Mouse (Mus musculus): ENCODE measurements at regions not wholly inside any gene's neighbourhood (a gene's known extent, or its start where the extent isn't known, plus 50 kb on each side); places are given as distances from the start of the nearest gene placed in this dataset.
A peak's percentile ranks its signal among the peaks of the same experiment; 100 is the strongest.

- Histone ChIP-seq H3K4me2 (ENCODE audit: low read depth) (no peak overlapping the region), H3K9ac (no peak overlapping the region), H3K27me3 (ENCODE audit: insufficient read depth, low read length) (no peaks in the 10 kb centered on the region), H3K4me1 (ENCODE audit: insufficient read depth) (no peaks in the 10 kb centered on the region), H3K4me3 (ENCODE audit: low read depth, low read length) (no peak overlapping the region), H3K9me3 (ENCODE audit: low read length) (no peaks in the 10 kb centered on the region), H3K27ac (ENCODE audit: low read depth, low read length) (no peak overlapping the region), H3K36me3 (ENCODE audit: insufficient read depth) (no peaks in the 10 kb centered on the region)
- ATAC-seq = no peak
- 44% methylated on average over 2 of the region's 2 CpGs for WGBS
- no peak for DNase-seq
- TF ChIP-seq CTCF (IDR thresholded peaks at IDR 0.05; ENCODE audit: low read depth) = no peak
Observed at GRCm38 (mm10) chr6:105389192-105389591, 288.3 kb upstream of the Cntn4 start.

GRCm38 (mm10) chr6:105398315-105398714 is 279.1 kb upstream of the Cntn4 start:
- peak; percentile 35 for TF ChIP-seq CTCF (IDR thresholded peaks at IDR 0.05; ENCODE audit: low read depth)
- no peak overlapping the region for H3K27ac ChIP-seq (ENCODE audit: low read depth, low read length)
- DNase-seq (no peak), ATAC-seq (no peak)
- no peaks in the 10 kb centered on the region for H3K9me3 ChIP-seq (ENCODE audit: low read length)
- no peak overlapping the region for H3K4me3 ChIP-seq (ENCODE audit: low read depth, low read length)
- 89% methylated on average over 2 of the region's 2 CpGs for WGBS
- no peaks in the 10 kb centered on the region for H3K36me3 ChIP-seq (ENCODE audit: insufficient read depth)
- H3K4me1 ChIP-seq (ENCODE audit: insufficient read depth) = no peaks in the 10 kb centered on the region
- no peaks in the 10 kb centered on the region for H3K27me3 ChIP-seq (ENCODE audit: insufficient read depth, low read length)
- no peak overlapping the region for H3K9ac ChIP-seq
- no peak overlapping the region for H3K4me2 ChIP-seq (ENCODE audit: low read depth)

GRCm38 (mm10) chr6:105417551-105417950 is 259.9 kb upstream of the Cntn4 start:
- no peaks in the 10 kb centered on the region for H3K9me3 ChIP-seq (ENCODE audit: low read length)
- DNase-seq (no peak), ATAC-seq (no peak)
- no peaks in the 10 kb centered on the region for H3K4me1 ChIP-seq (ENCODE audit: insufficient read depth)
- TF ChIP-seq CTCF (IDR thresholded peaks at IDR 0.05; ENCODE audit: low read depth) = no peak
- no peaks in the 10 kb centered on the region for H3K27me3 ChIP-seq (ENCODE audit: insufficient read depth, low read length)
- no peak overlapping the region for H3K27ac ChIP-seq (ENCODE audit: low read depth, low read length)
- no peak overlapping the region for H3K4me2 ChIP-seq (ENCODE audit: low read depth)
- WGBS = 55% methylated on average over 3 of the region's 3 CpGs
- no peak overlapping the region for H3K4me3 ChIP-seq (ENCODE audit: low read depth, low read length)
- H3K9ac ChIP-seq = no peak overlapping the region
- no peaks in the 10 kb centered on the region for H3K36me3 ChIP-seq (ENCODE audit: insufficient read depth)

DNA sequence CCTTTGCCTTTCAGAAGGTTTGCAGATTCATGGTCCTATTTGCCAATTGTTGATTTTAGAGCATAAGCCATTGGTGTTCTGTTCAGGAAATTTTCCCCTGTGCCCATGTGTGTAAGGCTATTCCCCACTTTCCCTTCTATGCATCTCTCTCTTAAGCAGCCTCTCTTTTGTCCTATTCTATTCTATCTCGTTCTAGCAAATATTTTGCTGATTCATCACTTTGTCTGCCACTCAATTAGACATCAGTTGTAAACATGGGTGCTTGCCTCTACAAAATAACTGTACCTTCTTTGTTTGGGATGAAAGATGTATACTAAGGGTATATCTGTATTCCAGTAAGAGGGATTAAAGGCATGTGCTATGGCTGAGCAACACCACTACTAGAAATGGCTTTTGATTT is 230.3 kb upstream of the Cntn4 start:
- no peak overlapping the region for H3K4me3 ChIP-seq (ENCODE audit: low read depth, low read length)
- ATAC-seq (no peak), DNase-seq (no peak)
- 55% methylated on average over 1 of the region's 1 CpGs for WGBS
- H3K4me2 ChIP-seq (ENCODE audit: low read depth) = no peak overlapping the region
- no peak overlapping the region for H3K27ac ChIP-seq (ENCODE audit: low read depth, low read length)
- H3K9ac ChIP-seq = no peak overlapping the region
- H3K9me3 ChIP-seq (ENCODE audit: low read length) = no peaks in the 10 kb centered on the region
- TF ChIP-seq CTCF (IDR thresholded peaks at IDR 0.05; ENCODE audit: low read depth) = no peak
- H3K4me1 ChIP-seq (ENCODE audit: insufficient read depth) = no peaks in the 10 kb centered on the region
- H3K36me3 ChIP-seq (ENCODE audit: insufficient read depth) = no peaks in the 10 kb centered on the region
- H3K27me3 ChIP-seq (ENCODE audit: insufficient read depth, low read length) = no peaks in the 10 kb centered on the region

- no peak overlapping the region for H3K4me2 ChIP-seq (ENCODE audit: low read depth)
- H3K36me3 ChIP-seq (ENCODE audit: insufficient read depth) = no peaks in the 10 kb centered on the region
- 53% methylated on average over 5 of the region's 5 CpGs for WGBS
- peak; percentile 18 for DNase-seq
- no peak overlapping the region for H3K4me3 ChIP-seq (ENCODE audit: low read depth, low read length)
- no peak for TF ChIP-seq CTCF (IDR thresholded peaks at IDR 0.05; ENCODE audit: low read depth)
- H3K27ac ChIP-seq (ENCODE audit: low read depth, low read length) = no peak overlapping the region
- H3K9ac ChIP-seq = no peak overlapping the region
- no peaks in the 10 kb centered on the region for H3K27me3 ChIP-seq (ENCODE audit: insufficient read depth, low read length)
- no peaks in the 10 kb centered on the region for H3K9me3 ChIP-seq (ENCODE audit: low read length)
- ATAC-seq = peak; percentile 29; the same call in 1 of the 2 replicates
- no peaks in the 10 kb centered on the region for H3K4me1 ChIP-seq (ENCODE audit: insufficient read depth)
Observed at GRCm38 (mm10) chr6:105483388-105483787, 194.1 kb upstream of the Cntn4 start.

GRCm38 (mm10) chr6:105493308-105493707 is 184.2 kb upstream of the Cntn4 start:
- no peak for DNase-seq
- no peak overlapping the region for H3K4me3 ChIP-seq (ENCODE audit: low read depth, low read length)
- ATAC-seq = no peak

More at GRCm38 (mm10) chr6:105493308-105493707, 184.2 kb upstream of the Cntn4 start:
- H3K4me2 ChIP-seq (ENCODE audit: low read depth) = no peak overlapping the region
- H3K27me3 ChIP-seq (ENCODE audit: insufficient read depth, low read length) = no peaks in the 10 kb centered on the region
- H3K36me3 ChIP-seq (ENCODE audit: insufficient read depth) = no peaks in the 10 kb centered on the region
- no peaks in the 10 kb centered on the region for H3K4me1 ChIP-seq (ENCODE audit: insufficient read depth)
- H3K27ac ChIP-seq (ENCODE audit: low read depth, low read length) = no peak overlapping the region
- no peak overlapping the region for H3K9ac ChIP-seq
- TF ChIP-seq CTCF (IDR thresholded peaks at IDR 0.05; ENCODE audit: low read depth) = no peak
- no peaks in the 10 kb centered on the region for H3K9me3 ChIP-seq (ENCODE audit: low read length)

Small RNA genes in the stretch of these regions (microRNA-seq; reads per million reads assigned to microRNA genes)
- 0 reads per million in 2 experiments for gene Gm25570

All from forebrain, postnatal 0 days (tissue).